Mouse (Mus musculus): ENCODE data around the gene Pias3.
"Not testable (repeated sequence)": the region's sequence is repeated elsewhere in the genome, so short reads cannot be mapped to it uniquely, and the experiment has no call there.

Pias3 gene

GRCm38 (mm10) chr3:96730785-96731184 lies 34.6 kb downstream of the Pias3 start:
- DNase-seq: no peak

GRCm38 (mm10) chr3:96733984-96734383 lies 37.8 kb downstream of the Pias3 start:
- no peak for DNase-seq

DNA sequence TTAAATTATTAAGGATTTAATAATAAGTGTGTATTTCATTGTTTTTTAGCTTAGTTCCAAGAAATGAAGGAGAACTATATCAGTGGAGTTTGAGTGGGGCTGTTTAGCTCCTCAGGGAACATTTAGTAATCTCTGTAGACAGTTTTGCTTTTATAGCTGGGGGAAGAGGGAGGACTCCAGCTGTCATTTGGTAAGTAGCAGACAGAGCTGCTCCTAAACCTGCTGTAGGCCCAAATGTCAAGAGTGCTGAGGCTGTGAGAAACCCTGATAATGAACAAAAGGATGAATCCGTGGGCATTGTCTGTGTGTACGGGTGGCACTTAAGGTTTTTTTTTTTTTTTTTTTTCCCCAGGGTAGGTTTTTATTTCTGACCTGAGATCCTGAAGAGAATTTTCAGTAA lies 39.0 kb downstream of the Pias3 start:
- no peak for DNase-seq

- peak in 1 of 2 experiments; percentile 59 for DNase-seq
Observed at GRCm38 (mm10) chr3:96737013-96737740, 41.0 kb downstream of the Pias3 start.

- no peak for DNase-seq
Observed at GRCm38 (mm10) chr3:96737995-96738394, 41.8 kb downstream of the Pias3 start.

GRCm38 (mm10) chr3:96740279-96740678 lies 44.1 kb downstream of the Pias3 start:
- DNase-seq: not testable (repeated sequence)

DNA sequence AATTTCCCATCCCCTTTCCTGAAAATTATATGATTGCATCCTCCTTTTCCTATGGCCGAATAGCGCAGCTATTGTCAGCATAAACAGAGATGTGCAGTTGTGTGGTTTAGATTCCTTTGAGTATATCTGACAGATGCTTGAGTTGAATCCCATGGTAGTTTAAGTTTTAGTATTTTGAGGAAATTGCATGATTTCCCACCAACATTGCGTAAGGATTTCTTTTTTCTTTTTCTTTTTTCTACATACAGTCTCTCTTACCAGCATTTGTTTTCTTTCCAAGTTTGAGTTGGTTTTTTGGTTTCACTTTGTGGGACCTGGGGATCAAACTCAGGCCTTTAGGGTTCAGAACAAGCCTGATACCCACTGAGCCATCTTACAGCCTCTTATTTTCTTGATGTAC lies 48.2 kb downstream of the Pias3 start:
- DNase-seq: no peak

DNA sequence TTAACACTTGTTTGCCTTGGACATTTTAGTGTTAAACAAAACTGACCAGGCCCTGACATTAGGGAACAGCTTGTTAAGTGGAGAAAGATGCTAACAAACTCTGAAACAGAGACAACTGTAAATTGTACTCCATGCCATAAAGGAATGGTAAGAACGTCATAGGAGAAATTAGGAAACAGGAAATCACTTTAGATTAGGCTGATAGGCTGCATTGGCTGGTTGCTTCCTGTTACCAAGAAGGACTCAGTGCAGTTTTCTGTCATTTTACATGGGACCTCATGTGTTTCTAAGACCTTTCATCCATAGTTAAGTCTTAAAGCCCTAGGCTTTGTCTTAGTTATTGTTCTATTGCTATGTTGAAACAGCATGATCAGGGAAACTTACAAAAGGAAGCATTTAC lies 50.6 kb downstream of the Pias3 start:
- DNase-seq: no peak
